ENCODE assay signal across 33 mouse cellular contexts in genomic region chr4:136925804-136926203, GRCm38 (mm10). TPM values are rescaled to one million over a fixed set of nuclear protein-coding genes. Genes with fewer than 3 reads are reported as not detected.
DNase-seq lines count a peak whose midpoint lies in the region; ATAC-seq and TF ChIP-seq lines count a peak whose summit lies in the region.
"Had no signal": no experiment of that assay in that cellular context is flagged by ENCODE, and none has a peak within 500 bp of the region (broad histone marks: within the 10 kb centered on the region; RNA-seq: fewer than 3 reads in every experiment).

No protein-coding gene starts in this region.

- H3K4me2 ChIP-seq in forebrain, embryonic 14.5 days (ENCODE audit: low read length) = no peak overlapping the region
- no peak overlapping the region for H3K4me2 ChIP-seq in forebrain, embryonic 15.5 days (replicated peaks)
- 0 out of 2 replicates have a peak overlapping the region, but pooled peaks have one; percentile 5 for H3K4me2 ChIP-seq in neural tube, embryonic 15.5 days
- H3K4me2 ChIP-seq: embryonic facial prominence, embryonic 12.5 days had no signal

- H3K9ac ChIP-seq in forebrain, embryonic 14.5 days (ENCODE audit: low read length) = no peak overlapping the region
- no peak overlapping the region for H3K9ac ChIP-seq in forebrain, embryonic 15.5 days (replicated peaks)
- no peak overlapping the region for H3K9ac ChIP-seq in neural tube, embryonic 15.5 days (replicated peaks)
- H3K9ac ChIP-seq: embryonic facial prominence, embryonic 12.5 days; liver, embryonic 14.5 days had no signal

- ATAC-seq in forebrain, embryonic 14.5 days = no peak
- ATAC-seq in forebrain, embryonic 15.5 days (replicated peaks) = no peak
- 0 out of 2 replicates have a peak, but pooled peaks have one; percentile 12 for ATAC-seq in neural tube, embryonic 15.5 days (ENCODE audit: low FRiP score)
- ATAC-seq: intestine, embryonic 16.5 days; Patski had no signal

- peak; percentile 36 for DNase-seq in forebrain, embryonic 14.5 days (ENCODE audit: low spot score)
- DNase-seq in layer of hippocampus, adult 9-11 months = peak; percentile 23
- DNase-seq in layer of hippocampus, postnatal 14 days (ENCODE audit: low spot score in 2 of 2) = no peak
- peak; percentile 90 for DNase-seq in retina, postnatal 1 day
- DNase-seq in retina, embryonic 14.5 days (ENCODE audit: low spot score) = no peak
- DNase-seq in gastrocnemius, adult 2 months = no peak
- DNase-seq: cerebellum, adult 11-12 months; cerebellum, adult 9-11 months; embryo, embryonic 11 days; gastrocnemius, postnatal 14 days; heart, postnatal 14 days; kidney, adult 9 months; kidney, postnatal 10 days; liver; lung, adult 2 months; lung, postnatal 10 days; right cerebral cortex, adult 18-20 months; right cerebral cortex, postnatal 4 days; thymus, adult 18-20 months; thymus, postnatal 36 days had no signal

- intact Hi-C loops in gastrocnemius, adult 2 months (cut with DNase I) = no loop called here

- no peak overlapping the region for H3K4me3 ChIP-seq in forebrain, embryonic 14.5 days (ENCODE audit: low read depth, low read length)
- no peak overlapping the region for H3K4me3 ChIP-seq in forebrain, embryonic 15.5 days
- no peak overlapping the region for H3K4me3 ChIP-seq in neural tube, embryonic 15.5 days (replicated peaks)
- H3K4me3 ChIP-seq in gastrocnemius, adult 2 months = no peak overlapping the region
- H3K4me3 ChIP-seq: embryonic facial prominence, embryonic 12.5 days had no signal

- TF ChIP-seq CTCF in gastrocnemius, adult 2 months (IDR thresholded peaks at IDR 0.05) = no peak

- peaks cover 10% of the 10 kb centered on the region; the same call in 1 of the 2 replicates for H3K27me3 ChIP-seq in forebrain, embryonic 14.5 days (replicated peaks; ENCODE audit: control insufficient read depth, insufficient read depth, low read length)
- peaks cover 24% of the 10 kb centered on the region for H3K27me3 ChIP-seq in forebrain, embryonic 15.5 days
- H3K27me3 ChIP-seq in neural tube, embryonic 15.5 days (replicated peaks) = 0 out of 2 replicates have a peak, but pooled peaks cover 4% of the 10 kb centered on the region

- H3K27ac ChIP-seq in forebrain, embryonic 14.5 days (ENCODE audit: low read depth, low read length) = no peak overlapping the region
- no peak overlapping the region for H3K27ac ChIP-seq in forebrain, embryonic 15.5 days (replicated peaks)
- H3K27ac ChIP-seq in neural tube, embryonic 15.5 days (replicated peaks) = peak overlapping the region; percentile 79
- H3K27ac ChIP-seq in gastrocnemius, adult 2 months = no peak overlapping the region
- H3K27ac ChIP-seq: embryonic facial prominence, embryonic 12.5 days; liver, embryonic 14.5 days; macrophage; stomach, postnatal 0 days had no signal

- H3K9me3 ChIP-seq in forebrain, embryonic 14.5 days (replicated peaks; ENCODE audit: control insufficient read depth, low read length) = no peaks in the 10 kb centered on the region
- H3K9me3 ChIP-seq in forebrain, embryonic 15.5 days = no peaks in the 10 kb centered on the region
- no peaks in the 10 kb centered on the region for H3K9me3 ChIP-seq in neural tube, embryonic 15.5 days (replicated peaks)
- H3K9me3 ChIP-seq: embryonic facial prominence, embryonic 12.5 days had no signal

- H3K36me3 ChIP-seq in forebrain, embryonic 14.5 days (ENCODE audit: control insufficient read depth, insufficient read depth, low read length) = no peaks in the 10 kb centered on the region
- H3K36me3 ChIP-seq in forebrain, embryonic 15.5 days = no peaks in the 10 kb centered on the region
- no peaks in the 10 kb centered on the region for H3K36me3 ChIP-seq in neural tube, embryonic 15.5 days
- H3K36me3 ChIP-seq: embryonic facial prominence, embryonic 12.5 days had no signal

- H3K4me1 ChIP-seq in forebrain, embryonic 14.5 days (ENCODE audit: control insufficient read depth, insufficient read depth, low read length) = 0 out of 2 replicates have a peak, but pooled peaks cover 2% of the 10 kb centered on the region
- no peaks in the 10 kb centered on the region for H3K4me1 ChIP-seq in forebrain, embryonic 15.5 days
- H3K4me1 ChIP-seq in neural tube, embryonic 15.5 days = peaks cover 34% of the 10 kb centered on the region
- H3K4me1 ChIP-seq: embryonic facial prominence, embryonic 12.5 days had no signal

- 2% methylated on average over 15 of the region's 15 CpGs for WGBS in forebrain, embryonic 14.5 days
- 2% methylated on average over 15 of the region's 15 CpGs for WGBS in forebrain, embryonic 15.5 days
- 7% methylated on average over 15 of the region's 15 CpGs for WGBS in neural tube, embryonic 15.5 days

RNA-seq across cellular contexts. Expression of gene C1qa, which starts 27.2 kb away (rescaled TPM):
- polyA plus RNA-seq in forebrain, embryonic 14.5 days (2014; fragmentation: Nextera tagmentation; extraction: Ambion mirVana) = 24.3 and 28.1 TPM in 2 replicates
- 22.0 and 23.3 TPM in 2 replicates for polyA plus RNA-seq in forebrain, embryonic 15.5 days (2015; fragmentation: Nextera tagmentation; extraction: Ambion mirVana)
- total RNA-seq in layer of hippocampus, postnatal 14 days (2021) = 10 to 100 TPM; 42.0 TPM
- polyA plus RNA-seq in neural tube, embryonic 15.5 days (2015; fragmentation: Nextera tagmentation; extraction: Ambion mirVana) = 33.7 and 40.5 TPM in 2 replicates
- 10 to 100 TPM in 1 of 2 experiments, 1 to 10 TPM in 1; 7.0 to 15.8 TPM for total RNA-seq in gastrocnemius, adult 2 months (2021)
- total RNA-seq: megakaryocyte-erythroid progenitor cell, adult 5-6 weeks; monocyte, adult 5-6 weeks had no signal
- polyA plus RNA-seq: Patski had no signal

RNA-seq across cellular contexts. Expression of gene Epha8, which starts 30.8 kb away (rescaled TPM):
- polyA plus RNA-seq in forebrain, embryonic 14.5 days (2014; fragmentation: Nextera tagmentation; extraction: Ambion mirVana) = 1.9 and 3.1 TPM in 2 replicates
- polyA plus RNA-seq in forebrain, embryonic 15.5 days (2015; fragmentation: Nextera tagmentation; extraction: Ambion mirVana) = 4.6 and 5.1 TPM in 2 replicates
- total RNA-seq in layer of hippocampus, postnatal 14 days (2021) = 1 to 10 TPM; 5.7 to 7.5 TPM
- 9.6 and 13.9 TPM in 2 replicates for polyA plus RNA-seq in neural tube, embryonic 15.5 days (2015; fragmentation: Nextera tagmentation; extraction: Ambion mirVana)
- not detected for total RNA-seq in gastrocnemius, adult 2 months (2021)
- total RNA-seq: gastrocnemius, postnatal 14 days; granulocyte monocyte progenitor cell, adult 5-6 weeks; heart, postnatal 14 days; megakaryocyte-erythroid progenitor cell, adult 5-6 weeks; MEL; monocyte, adult 5-6 weeks had no signal
- polyA plus RNA-seq: heart, embryonic 14.5 days; macrophage; Patski had no signal

RNA-seq across cellular contexts. Expression of gene C1qc, which starts 32.9 kb away (rescaled TPM):
- polyA plus RNA-seq in forebrain, embryonic 14.5 days (2014; fragmentation: Nextera tagmentation; extraction: Ambion mirVana) = 22.3 and 25.6 TPM in 2 replicates
- polyA plus RNA-seq in forebrain, embryonic 15.5 days (2015; fragmentation: Nextera tagmentation; extraction: Ambion mirVana) = 18.8 and 20.7 TPM in 2 replicates
- total RNA-seq in layer of hippocampus, postnatal 14 days (2021) = 10 to 100 TPM; 42.6 to 43.2 TPM
- polyA plus RNA-seq in neural tube, embryonic 15.5 days (2015; fragmentation: Nextera tagmentation; extraction: Ambion mirVana) = 28.4 and 29.0 TPM in 2 replicates
- total RNA-seq in gastrocnemius, adult 2 months (2021) = 10 to 100 TPM in 1 of 2 experiments, 1 to 10 TPM in 1; 7.6 to 15.4 TPM
- total RNA-seq: megakaryocyte-erythroid progenitor cell, adult 5-6 weeks; MEL; monocyte, adult 5-6 weeks had no signal
- polyA plus RNA-seq: Patski had no signal

RNA-seq across cellular contexts. Expression of gene C1qb, which starts 39.8 kb away (rescaled TPM):
- polyA plus RNA-seq in forebrain, embryonic 14.5 days (2014; fragmentation: Nextera tagmentation; extraction: Ambion mirVana) = 45.2 and 45.8 TPM in 2 replicates
- polyA plus RNA-seq in forebrain, embryonic 15.5 days (2015; fragmentation: Nextera tagmentation; extraction: Ambion mirVana) = 28.2 and 30.5 TPM in 2 replicates
- total RNA-seq in layer of hippocampus, postnatal 14 days (2021) = 10 to 100 TPM; 40.7 to 47.6 TPM
- polyA plus RNA-seq in neural tube, embryonic 15.5 days (2015; fragmentation: Nextera tagmentation; extraction: Ambion mirVana) = 62.0 and 62.4 TPM in 2 replicates
- 10 to 100 TPM in 1 of 2 experiments, 1 to 10 TPM in 1; 8.4 to 18.3 TPM for total RNA-seq in gastrocnemius, adult 2 months (2021)
- total RNA-seq: megakaryocyte-erythroid progenitor cell, adult 5-6 weeks; MEL; monocyte, adult 5-6 weeks had no signal
- polyA plus RNA-seq: Patski had no signal

Comparison
In these comparisons a context has a peak if more than half of its experiments do, and no peak if none do; other contexts are left out.
1. DNase-seq: peak in forebrain, embryonic 14.5 days (single experiment), layer of hippocampus, adult 9-11 months (single experiment) and retina, postnatal 1 day (single experiment); none in layer of hippocampus, postnatal 14 days (0 of 2), retina, embryonic 14.5 days (single experiment) and gastrocnemius, adult 2 months (single experiment).